Mouse (Mus musculus): ENCODE data around the gene Plch2. TPM values are rescaled to one million over a fixed set of nuclear protein-coding genes. Genes with fewer than 3 reads are reported as not detected.

Plch2 gene
- total and polyA plus RNA-seq, 3 experiments, result 0.85 to 1.1 TPM; not detected in 1

- peak; percentile 67 for TF ChIP-seq HCFC1 (IDR thresholded peaks at IDR 0.05; ENCODE audit: low read depth, low read length)
- TF ChIP-seq UBTF (IDR thresholded peaks at IDR 0.05; ENCODE audit: borderline replicate concordance, insufficient read depth, low read depth, low read length), result no peak
- peak; percentile 87 for TF ChIP-seq ZC3H11A (IDR thresholded peaks at IDR 0.05; ENCODE audit: low read depth, low read length)
- no peak for TF ChIP-seq CHD1 (IDR thresholded peaks at IDR 0.05; ENCODE audit: low read depth, low read length)
- no peak for TF ChIP-seq TAL1 (IDR thresholded peaks at IDR 0.05; ENCODE audit: low read length)
- peak; percentile 84 for TF ChIP-seq SIN3A (IDR thresholded peaks at IDR 0.05; ENCODE audit: low read length)
- TF ChIP-seq MXI1 (IDR thresholded peaks at IDR 0.05; ENCODE audit: low read depth, low read length), result peak; percentile 56
These were observed 112.4 kb downstream of the Plch2 start (continued) for GRCm38 (mm10) chr4:154944121-154944590.

- Histone ChIP-seq H3K9ac (ENCODE audit: control insufficient read depth, low read depth, low read length, poor library complexity, severe bottlenecking) (peak overlapping the region; percentile 46), H3K27me3 (ENCODE audit: control insufficient read depth in 1 of 2, insufficient read depth in 2 of 2, low read length in 2 of 2) (no peaks in the 10 kb centered on the region), H3K27ac (ENCODE audit: control insufficient read depth, low read depth, low read length) (peak overlapping the region; percentile 79; the same call in 1 of the 2 replicates), H3K4me1 (ENCODE audit: control insufficient read depth in 1 of 2, insufficient read depth in 2 of 2, low read length in 2 of 2) (peaks cover 0 to 21% of the 10 kb centered on the region in 2 experiments; a peak in 3 of 4 replicates), H3K79me2 (ENCODE audit: control insufficient read depth, insufficient read depth, low read length, poor library complexity) (no peaks in the 10 kb centered on the region), H3K9me3 (replicated peaks; ENCODE audit: insufficient read depth, low read length) (no peaks in the 10 kb centered on the region), H3K36me3 (ENCODE audit: control insufficient read depth in 1 of 2, insufficient read depth in 2 of 2, low read length in 2 of 2) (peaks cover 0 to 7% of the 10 kb centered on the region in 2 experiments; a peak in 2 of 4 replicates), H3K4me3 (ENCODE audit: control insufficient read depth in 1 of 2, insufficient read depth in 1 of 2, low read depth in 2 of 2, low read length in 2 of 2) (peak overlapping the region; percentile 28 to 38)
- TF ChIP-seq BHLHE40 (IDR thresholded peaks at IDR 0.05; ENCODE audit: borderline replicate concordance, low read depth, low read length) (no peak), MYB (IDR thresholded peaks at IDR 0.05; ENCODE audit: low read depth, low read length) (no peak), USF1 (IDR thresholded peaks at IDR 0.05; ENCODE audit: low read depth, low read length) (no peak), MXI1 (IDR thresholded peaks at IDR 0.05; ENCODE audit: low read depth, low read length) (no peak), ZNF384 (IDR thresholded peaks at IDR 0.05; ENCODE audit: low read depth, low read length) (no peak)
- DNase-seq (ENCODE audit: low read depth, low spot score), result no peak
These were observed 113.1 kb downstream of the Plch2 start for GRCm38 (mm10) chr4:154943323-154944039.

DNA sequence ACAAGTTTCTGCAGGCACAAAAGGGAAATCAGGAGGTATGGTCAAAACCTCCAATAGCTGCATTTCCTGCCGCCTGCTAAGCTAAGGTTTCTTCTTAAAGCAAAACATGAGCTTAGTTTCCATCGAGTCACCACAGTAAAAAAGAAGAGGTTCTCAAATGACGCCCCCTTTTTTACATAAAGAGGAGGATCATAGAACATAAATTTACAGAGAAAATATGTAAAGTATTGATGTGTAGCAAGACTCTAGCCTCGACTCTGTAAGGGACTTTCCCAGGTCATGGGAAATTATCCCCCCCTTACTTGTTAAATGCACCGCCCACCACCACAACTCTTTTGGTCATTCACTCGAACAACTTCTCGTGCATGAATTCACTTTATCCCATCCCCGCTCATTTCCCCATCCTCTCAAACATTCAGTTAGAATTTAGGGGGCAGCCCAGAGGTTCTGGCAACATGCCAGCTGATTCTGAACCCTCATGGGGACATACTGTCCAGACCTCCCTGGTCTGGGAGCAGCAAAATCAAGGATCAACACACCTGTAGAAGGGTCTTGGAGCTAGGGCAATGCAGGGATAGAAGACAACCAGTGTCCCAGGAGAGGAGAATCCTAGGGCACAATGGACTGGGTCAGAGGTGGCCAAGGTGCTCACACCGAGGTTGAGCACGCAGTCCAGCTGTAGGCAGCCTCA lies 113.8 kb downstream of the Plch2 start:
- DNase-seq (ENCODE audit: low read depth, low spot score), result peak; percentile 92
- peaks cover 0 to 21% of the 10 kb centered on the region in 2 experiments; a peak in 3 of 4 replicates for H3K4me1 ChIP-seq (ENCODE audit: control insufficient read depth in 1 of 2, insufficient read depth in 2 of 2, low read length in 2 of 2)
- H3K9me3 ChIP-seq (replicated peaks; ENCODE audit: insufficient read depth, low read length), result no peaks in the 10 kb centered on the region
- H3K27me3 ChIP-seq (ENCODE audit: control insufficient read depth in 1 of 2, insufficient read depth in 2 of 2, low read length in 2 of 2), result no peaks in the 10 kb centered on the region
- H3K36me3 ChIP-seq (ENCODE audit: control insufficient read depth in 1 of 2, insufficient read depth in 2 of 2, low read length in 2 of 2), result peaks cover 0 to 7% of the 10 kb centered on the region in 2 experiments; a peak in 2 of 4 replicates
- H3K27ac ChIP-seq (ENCODE audit: control insufficient read depth, low read depth, low read length), result peak overlapping the region; percentile 79
- H3K9ac ChIP-seq (ENCODE audit: control insufficient read depth, low read depth, low read length, poor library complexity, severe bottlenecking), result peak overlapping the region; percentile 77
- H3K79me2 ChIP-seq (ENCODE audit: control insufficient read depth, insufficient read depth, low read length, poor library complexity), result no peaks in the 10 kb centered on the region
- peak overlapping the region; percentile 42 to 56 for H3K4me3 ChIP-seq (ENCODE audit: control insufficient read depth in 1 of 2, insufficient read depth in 1 of 2, low read depth in 2 of 2, low read length in 2 of 2)
- TF ChIP-seq KAT2A (conservative IDR thresholded peaks at IDR 0.05; ENCODE audit: low read depth, low read length) (no peak; the same call in 1 of the 2 replicates), POLR2A (IDR thresholded peaks at IDR 0.05; ENCODE audit: control insufficient read depth in 1 of 2, insufficient read depth in 1 of 2, low read depth in 1 of 2, low read length in 2 of 2, poor library complexity in 1 of 2) (peak; percentile 100), TBP (IDR thresholded peaks at IDR 0.05; ENCODE audit: low read depth, low read length) (peak; percentile 99), BHLHE40 (IDR thresholded peaks at IDR 0.05; ENCODE audit: borderline replicate concordance, low read depth, low read length) (0 out of 2 replicates have a peak, but pooled peaks have one; percentile 29), ZNF384 (IDR thresholded peaks at IDR 0.05; ENCODE audit: low read depth, low read length) (no peak), RCOR1 (IDR thresholded peaks at IDR 0.05; ENCODE audit: low read depth, low read length) (0 out of 2 replicates have a peak, but pooled peaks have one; percentile 47), POLR2AphosphoS2 (IDR thresholded peaks at IDR 0.05; ENCODE audit: low read length) (peak; percentile 100), ETS1 (IDR thresholded peaks at IDR 0.05; ENCODE audit: low read depth, low read length) (peak; percentile 99), SIN3A (IDR thresholded peaks at IDR 0.05; ENCODE audit: low read length) (peak; percentile 75; the same call in 1 of the 2 replicates), CHD1 (IDR thresholded peaks at IDR 0.05; ENCODE audit: low read depth, low read length) (no peak), MYC (IDR thresholded peaks at IDR 0.05; ENCODE audit: low read depth, low read length) (peak; percentile 54; the same call in 1 of the 2 replicates), ELF1 (IDR thresholded peaks at IDR 0.05; ENCODE audit: low read depth, low read length) (no peak), ZKSCAN1 (IDR thresholded peaks at IDR 0.05; ENCODE audit: low read depth, low read length) (no peak), MYB (IDR thresholded peaks at IDR 0.05; ENCODE audit: low read depth, low read length) (peak; percentile 68), TAL1 (IDR thresholded peaks at IDR 0.05; ENCODE audit: low read length) (no peak), MAZ (IDR thresholded peaks at IDR 0.05; ENCODE audit: low read depth, low read length) (peak; percentile 82), EP300 (IDR thresholded peaks at IDR 0.05; ENCODE audit: low read depth in 1 of 2, low read length in 2 of 2) (peak in 1 of 2 experiments; percentile 38; a peak in 1 of 4 replicates), NELFE (IDR thresholded peaks at IDR 0.05; ENCODE audit: low read depth, low read length) (peak; percentile 97), MAFK (IDR thresholded peaks at IDR 0.05; ENCODE audit: borderline replicate concordance, low read depth, low read length) (peak; percentile 64; the same call in 1 of the 2 replicates), ZMIZ1 (IDR thresholded peaks at IDR 0.05; ENCODE audit: low read depth, low read length) (peak; percentile 100)
